Mouse (Mus musculus) naive thymus-derived CD4-positive, alpha-beta T cell, adult 2 months (primary cell): ENCODE results near the gene Slc12a5.
A peak's percentile ranks its signal among the peaks of the same experiment; 100 is the strongest.

Experiments
- DNase-seq: peaks from one replicate; pipeline ENCODE4 v3.0.0-alpha.2; 2011; ENCODE audit warnings: low read depth

Slc12a5 gene

GRCm38 (mm10) chr2:164960716-164961441, at the start of gene Slc12a5:
Slc12a5 (plus strand) TSS chr2:164960802.
- peak; percentile 43 for DNase-seq

- DNase-seq: peak; percentile 97
These were observed 49.2 kb upstream of the Slc12a5 start, which contains the start of gene Zfp335 for GRCm38 (mm10) chr2:164911086-164912048. Zfp335 (minus strand) TSS chr2:164911757.

GRCm38 (mm10) chr2:164912151-164912550, 48.5 kb upstream of the Slc12a5 start:
- peak; percentile 84 for DNase-seq

DNA sequence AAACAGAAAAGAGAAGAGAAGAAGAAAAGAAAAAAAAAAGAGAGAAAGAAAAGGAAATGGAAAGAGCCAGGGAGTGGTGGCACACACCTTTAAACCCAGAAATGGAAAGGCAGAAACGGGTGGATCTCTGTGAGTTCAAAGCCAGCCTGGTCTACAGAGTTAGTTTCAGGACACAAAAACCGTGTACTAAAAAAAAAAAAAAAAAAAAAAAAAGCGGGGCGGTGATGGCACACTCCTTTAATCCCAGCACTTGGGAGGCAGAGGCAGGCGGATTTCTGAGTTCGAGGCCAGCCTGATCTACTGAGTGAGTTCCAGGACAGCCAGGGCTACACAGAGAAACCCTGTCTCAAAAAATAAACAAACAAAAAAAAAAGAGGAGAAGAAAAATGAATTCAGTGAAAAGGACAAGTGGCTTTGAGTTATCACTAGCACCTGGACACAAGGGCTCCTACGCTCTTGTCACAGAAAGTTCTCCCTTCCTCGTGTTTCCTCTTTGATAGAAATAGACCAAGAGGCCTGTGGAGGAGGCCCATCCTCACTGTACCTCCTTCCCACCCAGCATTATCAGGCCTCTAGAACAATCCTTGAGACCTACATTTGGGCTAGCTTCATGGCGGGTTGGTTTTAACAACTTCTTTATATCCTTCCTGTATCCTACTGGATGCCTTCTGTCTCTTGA, 47.7 kb upstream of the Slc12a5 start:
- DNase-seq: no peak

DNA sequence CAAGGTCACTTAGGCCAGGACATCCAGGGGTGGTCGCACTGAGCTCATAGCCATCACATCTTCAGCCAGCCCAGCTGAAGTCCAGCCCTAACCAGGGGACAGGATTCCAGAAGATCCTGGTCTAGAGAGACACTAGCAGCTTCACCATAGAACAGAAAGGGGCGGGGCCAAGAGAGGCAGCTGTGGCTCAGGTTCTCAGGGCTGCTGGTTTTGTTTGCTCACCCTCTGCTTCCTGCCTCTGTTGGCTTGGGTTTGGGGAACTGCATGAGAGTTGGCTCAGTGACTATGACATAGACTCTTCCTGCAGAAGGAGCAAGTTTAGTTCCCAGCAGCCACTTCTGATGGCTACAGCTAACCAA, 47.2 kb upstream of the Slc12a5 start:
- peak; percentile 87 for DNase-seq

DNA sequence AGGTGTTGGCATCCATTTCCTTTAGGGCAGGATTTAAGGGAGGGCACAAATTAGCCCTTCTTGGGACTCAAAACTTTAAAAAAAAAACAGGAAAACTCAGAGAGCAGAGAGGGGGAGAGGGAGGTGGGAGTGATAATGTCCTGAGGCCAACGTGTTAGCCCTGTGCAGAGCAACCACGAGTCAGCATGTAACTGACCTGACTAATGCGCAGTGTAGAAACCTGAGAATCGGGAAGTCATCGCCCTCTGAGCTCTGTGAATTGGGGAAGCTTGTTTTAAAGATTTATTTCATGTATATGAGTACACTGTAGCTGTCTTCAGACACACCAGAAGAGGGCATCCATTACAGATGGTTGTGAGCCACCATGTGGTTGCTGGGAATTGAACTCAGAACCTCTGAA, 43.8 kb upstream of the Slc12a5 start:
- no peak for DNase-seq

GRCm38 (mm10) chr2:164917371-164917770, 43.2 kb upstream of the Slc12a5 start:
- DNase-seq: peak; percentile 42

- peak; percentile 76 for DNase-seq
These were observed 42.3 kb upstream of the Slc12a5 start for GRCm38 (mm10) chr2:164918325-164918724.

- DNase-seq: no peak
These were observed 38.6 kb upstream of the Slc12a5 start for GRCm38 (mm10) chr2:164921984-164922383.

GRCm38 (mm10) chr2:164923291-164923690, 37.3 kb upstream of the Slc12a5 start:
- no peak for DNase-seq

DNA sequence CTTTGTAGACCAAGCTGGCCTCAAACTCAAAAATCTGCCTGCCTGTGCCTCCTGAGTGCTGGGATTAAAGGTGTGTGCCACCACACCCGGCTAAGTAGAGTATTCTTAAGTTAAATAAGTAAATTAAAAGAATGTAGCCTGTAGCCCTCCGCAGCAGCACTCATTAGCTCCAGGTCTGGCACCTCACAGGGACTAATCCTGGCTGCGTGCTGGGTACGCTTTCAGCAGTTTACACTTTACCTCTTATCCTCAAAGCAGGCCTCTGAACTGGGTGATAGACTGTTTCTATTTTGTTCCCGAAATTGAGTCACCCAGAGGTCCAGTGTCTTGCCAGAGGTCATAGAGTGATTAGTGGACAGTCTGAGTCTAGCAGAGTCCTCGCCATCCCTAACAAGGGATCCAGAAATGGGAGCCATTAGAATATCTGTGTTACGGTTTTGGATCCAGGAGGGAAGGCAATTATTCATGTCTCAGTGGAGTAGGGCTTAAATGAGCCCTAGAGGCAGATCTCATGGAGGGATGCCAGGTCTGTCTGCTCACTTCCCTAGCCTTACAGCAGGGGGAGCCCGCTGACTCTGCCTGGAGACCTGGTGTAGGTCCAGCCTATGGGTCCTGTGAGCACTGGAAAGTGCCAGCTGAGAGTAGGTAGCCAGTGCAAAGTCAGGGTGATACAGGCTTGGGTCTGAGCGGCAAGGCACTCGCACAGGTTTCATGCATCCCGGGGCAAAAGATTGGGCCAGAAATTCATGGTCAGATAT, 36.3 kb upstream of the Slc12a5 start:
- DNase-seq: peak; percentile 90

- no peak for DNase-seq
These were observed 29.7 kb upstream of the Slc12a5 start for GRCm38 (mm10) chr2:164930706-164931581.

DNA sequence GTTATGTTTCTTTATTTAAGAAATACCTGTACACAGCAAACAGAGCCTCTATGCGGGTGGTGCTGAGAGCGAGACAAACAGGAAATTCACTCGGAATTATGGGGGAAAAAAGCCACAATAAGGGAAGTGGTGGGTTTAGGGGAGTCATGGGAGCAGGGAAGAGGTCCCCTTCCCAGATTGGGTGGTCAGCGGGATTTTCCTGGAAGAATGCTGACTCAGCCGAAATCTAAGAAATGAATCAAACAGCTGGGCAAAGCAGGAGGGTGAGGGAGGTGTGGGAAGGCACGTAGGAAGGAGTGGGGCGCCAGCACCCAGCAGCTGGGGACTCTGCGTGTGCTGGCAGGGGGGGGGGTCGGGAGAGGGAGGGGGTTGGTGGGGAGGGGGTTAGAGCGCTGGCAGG, 27.1 kb upstream of the Slc12a5 start:
- no peak for DNase-seq

DNA sequence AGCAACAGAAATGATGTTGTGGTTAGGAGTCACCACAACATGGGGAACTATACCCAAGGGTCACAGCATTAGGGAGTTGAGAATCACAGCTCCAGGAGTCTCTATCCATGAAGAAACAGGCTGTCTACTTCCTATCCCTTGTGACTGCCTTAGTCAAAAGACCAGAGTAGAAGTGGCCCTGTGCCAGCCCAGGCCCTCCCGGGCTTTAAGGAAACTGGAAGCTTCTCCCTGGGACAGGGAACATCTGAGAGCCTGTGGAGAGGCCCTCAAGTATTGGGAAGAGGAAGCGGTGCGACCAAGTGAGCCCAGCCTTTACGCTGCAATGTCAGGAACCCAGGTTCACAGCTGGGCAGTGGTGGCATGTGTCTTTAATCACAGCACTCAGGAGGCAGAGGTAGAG, 24.6 kb upstream of the Slc12a5 start:
- no peak for DNase-seq

DNA sequence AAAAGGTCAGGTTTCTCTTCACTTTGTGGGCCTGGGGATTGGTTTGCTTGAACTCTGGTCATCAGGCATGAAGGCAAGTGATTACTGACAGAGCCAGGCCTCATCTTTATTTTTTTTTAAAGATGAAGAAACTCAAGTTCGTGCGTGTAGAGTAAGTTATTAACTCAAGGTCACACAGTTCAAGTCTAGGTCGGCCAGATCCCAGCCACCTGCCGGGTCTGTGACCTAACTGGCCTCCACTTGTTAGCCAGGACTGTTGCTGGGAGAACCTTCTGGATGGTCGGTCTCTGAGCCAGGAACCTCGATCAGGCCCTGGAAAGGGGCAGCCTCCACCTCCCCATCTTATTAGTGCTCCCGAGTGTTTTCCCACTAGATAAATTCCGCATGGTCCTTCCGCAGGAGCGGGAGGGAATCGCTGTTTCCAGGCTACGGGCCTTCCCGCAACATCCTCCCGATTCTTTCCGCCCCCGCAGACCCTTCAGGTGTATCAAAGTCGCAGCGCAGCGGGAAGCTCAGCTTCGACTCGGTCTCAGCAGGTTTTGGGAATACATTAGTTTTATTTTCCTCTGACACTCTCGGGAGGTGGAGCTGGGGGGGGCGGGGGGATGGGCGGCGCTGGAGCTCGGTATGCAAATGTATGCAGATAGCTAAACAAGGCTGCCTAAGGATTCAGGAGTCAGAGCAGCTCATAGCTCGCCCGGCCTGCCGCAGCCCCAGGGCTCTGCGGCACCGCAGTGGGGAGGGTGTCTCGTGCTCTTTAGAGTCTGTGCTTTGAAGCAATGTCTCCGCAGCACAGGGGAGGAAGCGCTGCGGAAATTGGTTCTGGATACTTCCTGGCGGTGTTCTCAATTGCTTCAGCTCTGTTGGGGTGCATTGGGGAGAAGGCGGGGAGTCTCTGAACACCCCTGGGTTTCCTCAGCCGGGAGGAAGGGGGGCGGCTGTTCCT, 22.2 kb upstream of the Slc12a5 start:
- DNase-seq: peak; percentile 85

- DNase-seq: no peak
These were observed 21.5 kb upstream of the Slc12a5 start for GRCm38 (mm10) chr2:164939106-164939505.

GRCm38 (mm10) chr2:164940140-164940830, 20.3 kb upstream of the Slc12a5 start, which contains the start of gene Mmp9:
Mmp9 (plus strand) TSS chr2:164940780.
- DNase-seq: no peak

DNA sequence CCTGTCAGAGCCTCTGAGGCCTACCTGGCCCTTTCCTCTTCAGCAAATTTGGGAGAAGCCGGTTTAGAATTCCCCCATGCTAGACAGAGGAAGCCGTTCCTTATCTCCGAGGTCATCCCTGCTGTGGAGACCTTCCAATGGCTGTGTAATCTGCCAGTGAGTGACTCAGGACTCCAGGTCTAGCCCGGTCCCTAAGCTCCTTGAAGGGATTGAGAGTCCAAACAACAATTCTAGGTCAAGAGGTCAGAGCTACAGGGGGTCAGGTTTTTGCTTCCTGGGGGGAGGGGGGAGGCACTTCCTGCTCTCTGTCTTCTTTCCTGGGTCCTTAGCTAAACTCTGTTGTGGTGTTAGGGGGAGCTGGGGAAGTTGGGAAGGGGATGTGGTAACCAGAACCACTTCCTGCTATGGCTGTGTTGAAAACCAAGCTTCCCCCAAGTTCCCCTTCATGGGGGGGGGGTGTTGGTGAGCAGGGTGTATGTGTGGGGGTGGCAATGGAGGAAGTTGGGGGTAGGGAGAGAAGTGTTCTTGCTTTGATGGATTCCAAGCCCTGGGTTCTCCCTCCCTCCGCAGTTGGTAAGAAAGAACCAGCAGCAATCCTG, 17.8 kb upstream of the Slc12a5 start:
- peak; percentile 74 for DNase-seq
